Mouse (Mus musculus) small intestine, adult 2 months (tissue): ENCODE results near the gene Rps19bp1.

Experiments used
- CTCF ChIP-seq: fragments of 200-500 bp; IDR thresholded peaks from 2 replicates; pipeline ENCODE4 v1.5.1; 2012; ENCODE audit warnings: low read depth, mild to moderate bottlenecking, control low read depth, inconsistent platforms, low read length, moderate library complexity, mixed read lengths; ENCODE audit not compliant: insufficient replicate concordance, insufficient read length; ENCODE audit errors: extremely low read depth
- POLR2A ChIP-seq: fragments of 200-500 bp; IDR thresholded peaks from 2 replicates; pipeline ENCODE4 v1.6.1; 2012; ENCODE audit warnings: low read depth, mild to moderate bottlenecking, control low read depth, inconsistent platforms, low read length, moderate library complexity

- no peak for TF ChIP-seq CTCF
- TF ChIP-seq POLR2A: no peak; the same call in 1 of the 2 replicates
Observed at GRCm38 (mm10) chr15:80255646-80256121, 8.4 kb downstream of the Rps19bp1 start.
